Mouse (Mus musculus) small intestine, adult 2 months (tissue): ENCODE data around the gene Mlec. TPM values are rescaled to one million over a fixed set of nuclear protein-coding genes. Genes with fewer than 3 reads are reported as not detected.

ENCODE experiments used
- H3K27ac ChIP-seq: fragments of 200-500 bp; 2 replicates; pipeline ENCODE4 v1.5.1; 2012; ENCODE audit warnings: low read depth, low read length, control low read depth, inconsistent platforms; ENCODE audit not compliant: insufficient read depth
- H3K27me3 ChIP-seq: fragments of 200-500 bp; 2 replicates; pipeline ENCODE4 v1.6.1; 2012; ENCODE audit warnings: mild to moderate bottlenecking, moderate library complexity, low read length, inconsistent platforms; ENCODE audit not compliant: control insufficient read depth, insufficient read depth
- H3K36me3 ChIP-seq: fragments of 200-500 bp; 2 replicates; pipeline ENCODE4 v1.6.1; 2012; ENCODE audit warnings: mild to moderate bottlenecking, low read length, control low read depth, inconsistent platforms; ENCODE audit not compliant: control insufficient read depth, insufficient read depth
- H3K4me1 ChIP-seq: fragments of 200-500 bp; 2 replicates; pipeline ENCODE4 v1.6.1; 2012; ENCODE audit warnings: low read length, inconsistent platforms, mixed read lengths; ENCODE audit not compliant: control insufficient read depth, insufficient read depth, insufficient read length
- H3K4me3 ChIP-seq: fragments of 200-500 bp; 2 replicates; pipeline ENCODE4 v1.5.1; 2012; ENCODE audit warnings: low read depth, mild to moderate bottlenecking, control low read depth, inconsistent platforms, low read length, moderate library complexity
- CTCF ChIP-seq: fragments of 200-500 bp; IDR thresholded peaks from 2 replicates; pipeline ENCODE4 v1.5.1; 2012; ENCODE audit warnings: low read depth, mild to moderate bottlenecking, control low read depth, inconsistent platforms, low read length, moderate library complexity, mixed read lengths; ENCODE audit not compliant: insufficient replicate concordance, insufficient read length; ENCODE audit errors: extremely low read depth
- POLR2A ChIP-seq: fragments of 200-500 bp; IDR thresholded peaks from 2 replicates; pipeline ENCODE4 v1.6.1; 2012; ENCODE audit warnings: low read depth, mild to moderate bottlenecking, control low read depth, inconsistent platforms, low read length, moderate library complexity
- WGBS: fragments of 180-500 bp; shearing (Covaris S2); methylation state at CpG from one replicate; pipeline ENCODE4 v1.1.7; 2018; 5-methylcytosine and 5-hydroxymethylcytosine counted together
- polyA plus RNA-seq: library from polyadenylated mRNA; depleted of rRNA; stranded (reverse); fragments of >200 nt; gene quantifications from 2 replicates; pipeline ENCODE4 v1.2.3, GENCODE M21; 2012

Gene Mlec
- polyA plus RNA-seq, 1 experiment = 78.3 TPM

DNA sequence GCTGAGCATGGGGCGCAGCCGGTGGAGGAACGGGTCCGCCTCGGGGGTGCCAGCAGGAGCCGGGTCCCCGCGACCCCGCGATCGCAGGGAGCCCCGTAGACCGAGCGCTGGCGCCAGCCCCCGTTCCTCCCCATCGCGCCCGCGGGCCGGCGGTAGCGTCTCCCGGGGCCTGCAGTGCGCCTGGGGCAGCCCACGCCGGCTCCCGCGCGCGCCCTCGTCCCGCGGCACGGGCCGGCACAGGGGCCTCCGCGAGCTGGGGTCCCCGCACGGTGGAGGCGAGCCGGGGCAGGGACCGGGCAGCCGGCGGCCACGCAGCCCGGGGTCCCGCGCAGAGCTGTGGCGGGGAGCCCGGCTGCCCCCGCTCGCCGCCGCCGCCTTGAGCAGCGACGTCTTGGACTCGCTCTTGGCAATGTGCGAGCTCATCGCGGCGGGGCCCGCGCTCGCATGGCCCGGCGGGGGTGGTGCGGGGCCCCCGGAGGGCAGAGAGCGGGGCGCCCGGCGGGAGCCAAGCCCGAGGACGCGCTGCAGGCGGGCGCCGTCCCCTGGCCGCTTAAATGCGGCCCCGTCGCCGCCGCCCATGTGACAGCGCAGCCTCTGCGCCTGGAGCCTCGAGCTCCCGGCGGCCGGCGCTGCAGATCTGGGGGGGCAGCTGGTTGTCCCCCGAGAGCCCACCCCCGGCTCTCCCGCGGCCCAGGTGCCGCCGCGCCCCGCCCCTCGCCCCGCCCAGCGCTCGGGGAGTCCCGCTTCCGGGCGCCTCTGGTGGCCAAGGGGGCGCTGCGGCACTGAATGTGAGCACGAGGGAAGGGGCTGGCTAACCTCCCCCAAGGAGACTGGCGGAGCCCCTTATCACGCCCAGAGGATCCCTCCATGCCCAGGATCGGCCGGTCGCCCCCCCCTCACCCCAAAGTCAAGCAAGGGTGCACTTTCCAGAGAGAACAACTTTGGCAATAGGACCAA, 36.0 kb upstream of the Mlec start, which contains the start of gene Cabp1:
Cabp1 (minus strand) TSS at position 713 of the 957 bp plus-strand sequence.
- Histone ChIP-seq H3K4me1 (peaks cover 4% of the 10 kb centered on the region), H3K4me3 (peak within 1 kb of the TSS; percentile 61), H3K36me3 (no peaks in the 10 kb centered on the region), H3K27ac (no peak within 1 kb of the TSS), H3K27me3 (peaks cover 34% of the 10 kb centered on the region)
- 1% methylated on average over 109 of the region's 116 CpGs for WGBS
- TF ChIP-seq CTCF (peak; percentile 18; the same call in 1 of the 2 replicates), POLR2A (no peak)

DNA sequence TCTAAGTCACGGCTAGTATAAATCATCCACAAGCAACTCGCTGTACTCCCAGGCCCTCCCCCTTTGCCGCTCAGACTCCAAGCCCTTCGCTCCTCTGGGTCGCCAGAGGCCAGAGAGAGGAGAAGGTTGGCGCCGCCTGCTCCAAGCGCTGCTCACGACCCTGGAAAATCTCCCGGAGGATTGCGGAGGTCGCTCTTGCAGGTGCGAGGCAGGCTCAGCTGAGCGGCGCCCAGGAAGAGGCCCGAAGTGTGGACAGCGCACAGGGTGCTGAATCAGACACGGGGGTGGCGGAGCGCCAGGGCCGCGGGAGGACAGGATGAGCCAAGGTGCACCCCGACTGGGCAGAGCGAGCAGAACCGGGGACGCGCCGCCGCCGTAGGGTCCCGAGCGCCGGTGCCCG, 35.2 kb upstream of the Mlec start:
- H3K36me3 ChIP-seq = no peaks in the 10 kb centered on the region
- peak overlapping the region; percentile 61 for H3K4me3 ChIP-seq
- no peak overlapping the region for H3K27ac ChIP-seq
- H3K27me3 ChIP-seq = peaks cover 34% of the 10 kb centered on the region
- WGBS = under 1% methylated on average over 34 of the region's 34 CpGs
- H3K4me1 ChIP-seq = peaks cover 4% of the 10 kb centered on the region
- TF ChIP-seq CTCF (no peak), POLR2A (no peak)

DNA sequence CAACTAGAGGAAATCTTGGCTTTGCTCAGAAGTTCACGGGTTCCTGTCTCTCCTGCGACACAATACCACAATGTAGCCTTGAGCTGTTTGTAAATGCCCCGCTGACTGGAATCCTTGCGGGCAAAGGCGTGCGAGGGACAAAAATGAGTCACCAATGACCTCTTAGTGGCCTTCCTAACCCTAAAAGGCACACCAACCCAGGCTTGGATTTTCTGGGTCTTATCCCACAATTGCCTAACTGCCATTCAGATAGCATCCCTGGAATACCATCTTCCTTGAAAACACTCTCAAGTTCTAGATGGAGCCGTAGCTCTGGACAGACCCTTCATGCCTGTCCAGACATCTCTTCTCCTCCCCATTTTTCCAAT, 34.8 kb upstream of the Mlec start:
- TF ChIP-seq POLR2A (no peak), CTCF (no peak)
- Histone ChIP-seq H3K27ac (no peak overlapping the region), H3K36me3 (no peaks in the 10 kb centered on the region), H3K4me1 (peaks cover 4% of the 10 kb centered on the region), H3K4me3 (no peak overlapping the region), H3K27me3 (peaks cover 34% of the 10 kb centered on the region)
- 22% methylated on average over 7 of the region's 7 CpGs for WGBS

DNA sequence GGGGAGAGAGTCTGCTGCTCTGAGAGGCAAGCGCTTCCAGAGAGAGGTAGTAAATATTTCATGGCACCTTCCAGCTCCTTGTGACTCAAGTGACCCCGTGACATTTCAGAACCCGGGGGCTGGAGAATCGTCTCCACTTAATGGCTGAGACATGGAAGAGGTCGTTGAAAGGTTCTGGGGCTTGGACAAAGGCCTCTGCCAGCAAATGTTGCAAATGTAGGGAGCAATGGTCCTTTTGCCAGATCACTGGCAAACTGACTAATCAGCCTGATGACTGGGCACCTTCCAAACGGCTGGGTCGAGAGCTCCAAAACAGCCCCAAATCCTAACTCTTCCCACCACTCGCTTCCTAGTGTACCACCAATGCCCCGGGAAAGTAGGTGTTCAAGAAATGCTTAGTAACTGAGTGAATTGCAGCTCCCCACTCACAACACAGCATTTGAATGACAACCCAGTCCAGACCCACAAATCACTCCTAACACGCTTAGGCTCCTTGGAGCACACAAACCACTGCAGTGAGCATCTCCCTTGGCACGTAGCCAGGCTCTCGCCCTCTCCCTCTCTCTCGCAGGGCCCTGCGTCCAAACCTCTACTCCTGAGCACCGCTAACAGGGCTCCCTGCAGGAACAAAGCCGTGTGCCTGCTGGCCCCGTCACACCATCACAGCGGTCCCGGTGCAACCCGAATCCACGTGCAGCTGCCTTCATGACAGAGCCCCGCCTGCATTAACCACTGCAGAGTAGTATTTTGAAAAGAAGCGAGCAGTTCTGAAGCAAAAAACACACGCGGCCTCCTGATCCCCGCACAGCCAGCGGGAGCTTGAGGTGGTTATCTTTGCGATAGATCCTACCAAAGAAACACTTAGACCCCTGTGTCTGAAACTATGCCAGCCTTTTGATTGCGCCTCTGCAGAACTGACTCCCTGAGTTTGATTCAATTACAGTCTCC, 34.2 kb upstream of the Mlec start:
- H3K36me3 ChIP-seq = no peaks in the 10 kb centered on the region

DNA sequence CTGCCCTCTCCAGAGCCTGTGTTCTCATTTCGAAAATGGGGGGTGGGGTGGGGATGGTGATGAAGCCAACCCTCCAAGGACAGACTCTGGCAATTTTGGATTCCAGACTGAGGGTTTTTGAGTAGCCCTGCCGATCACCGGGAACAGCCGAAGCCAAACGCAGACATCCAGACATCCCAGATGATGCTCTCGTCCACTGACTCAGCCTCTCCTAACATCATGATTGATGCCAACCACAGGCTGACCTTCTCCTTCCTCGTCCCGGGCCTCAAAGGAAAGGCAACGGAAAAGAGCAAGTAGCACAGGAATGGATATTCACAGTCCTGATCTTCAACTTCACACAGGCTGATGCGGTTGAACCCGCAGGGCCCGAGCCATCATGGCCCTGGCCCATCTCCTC, 32.1 kb upstream of the Mlec start:
- 78% methylated on average over 12 of the region's 12 CpGs for WGBS
- H3K36me3 ChIP-seq = no peaks in the 10 kb centered on the region
- peaks cover 34% of the 10 kb centered on the region for H3K27me3 ChIP-seq
- TF ChIP-seq CTCF = no peak
- TF ChIP-seq POLR2A = no peak
- no peak overlapping the region for H3K4me3 ChIP-seq
- H3K4me1 ChIP-seq = peaks cover 11% of the 10 kb centered on the region
- no peak overlapping the region for H3K27ac ChIP-seq

More for the DNA sequence above, 34.2 kb upstream of the Mlec start:
- peaks cover 34% of the 10 kb centered on the region for H3K27me3 ChIP-seq
- H3K4me1 ChIP-seq = peaks cover 8% of the 10 kb centered on the region
- TF ChIP-seq POLR2A (no peak), CTCF (no peak)
- no peak overlapping the region for H3K4me3 ChIP-seq
- 16% methylated on average over 29 of the region's 29 CpGs for WGBS
- H3K27ac ChIP-seq = no peak overlapping the region

DNA sequence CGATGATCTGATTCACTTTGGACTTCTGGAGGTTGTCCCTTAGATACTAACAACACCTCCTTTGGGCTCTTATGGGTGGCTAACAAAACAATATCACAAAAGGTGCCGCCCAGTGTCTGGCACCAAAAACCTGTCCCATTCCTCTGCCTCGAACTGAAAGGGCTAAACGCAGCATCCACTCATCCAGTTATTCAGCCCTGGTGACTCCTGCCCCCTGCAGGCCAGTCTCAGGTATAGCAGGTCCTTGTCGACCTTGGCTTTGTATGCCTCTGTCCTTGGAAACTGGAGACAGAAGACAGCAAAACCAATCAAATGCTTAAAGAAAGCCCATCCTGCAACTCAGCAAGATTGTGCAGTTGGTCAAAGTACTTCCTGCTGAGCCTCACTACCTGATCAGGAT, 30.8 kb upstream of the Mlec start:
- no peaks in the 10 kb centered on the region for H3K36me3 ChIP-seq
- TF ChIP-seq POLR2A = no peak
- peak; percentile 82; the same call in 1 of the 2 replicates for TF ChIP-seq CTCF
- 39% methylated on average over 5 of the region's 5 CpGs for WGBS
- H3K27ac ChIP-seq = no peak overlapping the region
- H3K27me3 ChIP-seq = peaks cover 27% of the 10 kb centered on the region
- H3K4me1 ChIP-seq = peaks cover 11% of the 10 kb centered on the region
- H3K4me3 ChIP-seq = no peak overlapping the region

- 8% methylated on average over 26 of the region's 26 CpGs for WGBS
- H3K27me3 ChIP-seq = peaks cover 14% of the 10 kb centered on the region
- no peaks in the 10 kb centered on the region for H3K36me3 ChIP-seq
- no peak; the same call in 1 of the 2 replicates for TF ChIP-seq POLR2A
- TF ChIP-seq CTCF = peak; percentile 84; the same call in 1 of the 2 replicates
- peaks cover 8% of the 10 kb centered on the region; the same call in 1 of the 2 replicates for H3K4me1 ChIP-seq
- peak overlapping the region; percentile 8; the same call in 1 of the 2 replicates for H3K4me3 ChIP-seq
- H3K27ac ChIP-seq = no peak overlapping the region
Observed at GRCm38 (mm10) chr5:115187188-115188131, 29.5 kb upstream of the Mlec start.
